Mouse (Mus musculus): Measurements from ENCODE around the gene Aplp1. TPM values are rescaled to one million over a fixed set of nuclear protein-coding genes. Genes with fewer than 3 reads are reported as not detected.

The Aplp1 gene
- total RNA-seq, 2 experiments from 2014 or later: not detected

DNA sequence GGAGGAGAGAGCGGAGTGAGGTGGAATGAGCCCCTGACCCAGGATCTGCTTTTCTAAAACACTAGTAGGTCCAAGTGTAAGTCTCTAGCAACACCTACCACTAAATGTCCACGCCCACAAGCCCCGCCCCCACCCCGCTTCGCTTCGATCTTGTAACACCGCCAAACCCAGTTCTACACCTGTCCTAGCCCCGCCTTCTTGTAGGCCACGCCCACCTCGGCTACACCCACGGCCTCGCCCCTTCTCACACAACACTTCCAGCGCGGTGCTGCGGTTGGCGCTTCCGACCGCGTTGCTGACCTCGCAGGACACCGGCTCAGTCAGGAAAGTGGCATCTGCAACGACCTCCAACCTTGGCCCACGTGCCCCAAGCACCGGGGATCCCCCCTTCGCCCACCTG, 8.4 kb upstream of the Aplp1 start:
- 0 out of 2 replicates have a peak, but pooled peaks have one; percentile 48 for ATAC-seq (replicated peaks; ENCODE audit: low FRiP score, poor library complexity, severe bottlenecking)

DNA sequence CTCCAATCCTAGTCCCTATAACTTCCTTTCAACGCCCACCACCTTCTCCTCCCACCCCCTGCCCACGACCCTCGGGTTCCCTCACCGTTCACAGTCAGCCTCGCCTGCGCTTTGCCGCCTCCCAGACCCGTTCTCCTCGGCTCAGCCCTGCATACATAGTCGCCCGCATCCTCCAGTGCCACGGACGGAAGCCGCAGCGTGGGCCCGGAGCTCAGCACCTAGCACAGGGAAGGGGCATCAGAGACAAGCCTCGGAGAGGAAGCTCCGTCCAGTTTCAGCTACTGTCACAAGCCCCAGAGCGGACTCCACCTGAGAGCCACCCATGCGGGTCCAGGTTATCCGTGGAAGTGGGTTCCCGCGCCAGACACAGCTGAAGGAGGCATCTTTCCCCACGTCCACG, 8.0 kb upstream of the Aplp1 start:
- no peak; the same call in 1 of the 2 replicates for ATAC-seq (replicated peaks; ENCODE audit: low FRiP score, poor library complexity, severe bottlenecking)

DNA sequence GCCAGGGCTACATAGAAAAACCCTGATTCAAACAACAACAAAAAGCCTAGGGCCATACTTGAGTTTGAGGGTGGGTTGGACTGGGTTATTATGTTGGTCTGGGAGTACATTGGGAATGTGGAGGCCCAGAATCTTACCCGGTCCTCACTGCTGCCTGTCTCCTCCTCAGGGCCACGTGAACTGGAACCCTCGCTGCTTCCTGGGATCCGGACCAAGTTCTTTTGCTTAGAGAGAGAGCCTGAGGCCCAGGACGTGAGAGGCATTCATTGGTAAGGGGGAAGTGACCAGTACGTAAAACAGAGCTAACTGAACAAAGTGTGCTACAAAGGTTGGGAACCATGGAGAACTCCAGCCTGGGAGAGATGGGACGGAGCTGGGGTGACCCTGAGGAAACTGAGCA, 4.9 kb upstream of the Aplp1 start:
- no peak for ATAC-seq (replicated peaks; ENCODE audit: low FRiP score, poor library complexity, severe bottlenecking)

GRCm38 (mm10) chr7:30444154-30444970, 973 bp downstream of the Aplp1 start:
- no peak for ATAC-seq (replicated peaks; ENCODE audit: low FRiP score, poor library complexity, severe bottlenecking)

DNA sequence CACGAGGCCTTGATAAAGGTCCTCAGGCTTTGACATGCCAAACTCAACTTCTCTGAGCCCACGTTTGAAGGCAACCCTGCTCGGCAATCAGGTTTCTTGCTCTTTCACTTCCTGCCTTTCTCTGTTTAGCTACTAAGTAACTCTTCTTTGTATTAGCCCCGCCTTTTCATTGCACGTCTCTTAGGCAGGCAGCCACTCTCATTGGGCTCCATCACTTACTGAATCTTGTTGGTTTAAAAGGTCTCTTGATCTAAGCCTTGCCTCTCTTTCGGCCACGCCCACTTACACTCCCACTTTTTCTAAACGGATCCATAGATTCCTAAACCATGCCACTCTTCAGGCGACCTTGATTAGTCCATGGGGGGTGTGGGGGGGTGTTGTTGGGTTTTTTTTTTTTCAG, 1.6 kb downstream of the Aplp1 start:
- ATAC-seq (replicated peaks; ENCODE audit: low FRiP score, poor library complexity, severe bottlenecking): no peak

GRCm38 (mm10) chr7:30440697-30441096, 4.6 kb downstream of the Aplp1 start:
- ATAC-seq (replicated peaks; ENCODE audit: low FRiP score, poor library complexity, severe bottlenecking): peak; percentile 51; the same call in 1 of the 2 replicates

- ATAC-seq (replicated peaks; ENCODE audit: low FRiP score, poor library complexity, severe bottlenecking): no peak
These were observed 5.6 kb downstream of the Aplp1 start for GRCm38 (mm10) chr7:30439734-30440133.

GRCm38 (mm10) chr7:30436879-30437278, 8.5 kb downstream of the Aplp1 start:
- no peak for ATAC-seq (replicated peaks; ENCODE audit: low FRiP score, poor library complexity, severe bottlenecking)

DNA sequence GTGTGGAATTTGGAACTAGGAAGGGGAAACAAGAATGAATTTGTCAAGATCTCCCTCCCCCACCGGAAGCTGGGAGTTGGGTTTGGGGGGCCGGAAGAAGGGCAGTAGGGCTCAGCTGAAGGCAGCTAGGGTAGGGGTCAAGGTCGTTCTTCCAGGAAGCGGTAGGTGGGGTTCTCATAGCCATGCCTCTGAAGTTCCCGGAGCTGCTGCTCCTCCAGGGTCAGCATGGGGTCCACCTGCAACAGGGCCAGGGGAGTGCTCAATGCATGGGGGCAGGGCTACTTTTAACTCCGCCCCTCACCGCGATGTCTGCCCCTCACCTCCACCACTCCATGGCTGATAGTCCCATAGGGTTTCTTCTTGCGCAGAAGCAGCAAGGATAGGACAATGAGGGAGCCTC, 10.2 kb downstream of the Aplp1 start:
- no peak for ATAC-seq (replicated peaks; ENCODE audit: low FRiP score, poor library complexity, severe bottlenecking)

GRCm38 (mm10) chr7:30434701-30435100, 10.6 kb downstream of the Aplp1 start:
- no peak for ATAC-seq (replicated peaks; ENCODE audit: low FRiP score, poor library complexity, severe bottlenecking)

DNA sequence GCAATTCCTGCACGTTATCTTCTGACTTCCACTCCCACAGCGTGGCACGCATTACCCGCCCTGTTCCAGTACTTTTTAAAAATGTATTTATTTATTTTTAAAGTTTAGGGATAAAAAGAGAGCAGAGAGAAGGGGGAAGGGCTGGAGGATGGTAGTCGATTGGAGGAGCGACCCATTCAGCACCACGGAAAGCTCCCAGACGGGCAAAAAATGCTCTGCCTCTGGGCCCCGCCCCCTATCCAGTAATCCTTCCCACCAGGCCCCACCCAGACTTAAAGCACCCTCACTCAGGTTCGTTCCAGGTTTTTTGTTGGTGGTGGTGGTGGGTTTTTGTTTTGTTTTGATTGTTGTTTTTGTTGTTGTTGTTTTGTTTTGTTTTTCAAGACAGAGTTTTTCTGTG, 11.1 kb downstream of the Aplp1 start:
- ATAC-seq (replicated peaks; ENCODE audit: low FRiP score, poor library complexity, severe bottlenecking): no peak

GRCm38 (mm10) chr7:30431793-30432192, 13.5 kb downstream of the Aplp1 start:
- ATAC-seq (replicated peaks; ENCODE audit: low FRiP score, poor library complexity, severe bottlenecking): no peak

DNA sequence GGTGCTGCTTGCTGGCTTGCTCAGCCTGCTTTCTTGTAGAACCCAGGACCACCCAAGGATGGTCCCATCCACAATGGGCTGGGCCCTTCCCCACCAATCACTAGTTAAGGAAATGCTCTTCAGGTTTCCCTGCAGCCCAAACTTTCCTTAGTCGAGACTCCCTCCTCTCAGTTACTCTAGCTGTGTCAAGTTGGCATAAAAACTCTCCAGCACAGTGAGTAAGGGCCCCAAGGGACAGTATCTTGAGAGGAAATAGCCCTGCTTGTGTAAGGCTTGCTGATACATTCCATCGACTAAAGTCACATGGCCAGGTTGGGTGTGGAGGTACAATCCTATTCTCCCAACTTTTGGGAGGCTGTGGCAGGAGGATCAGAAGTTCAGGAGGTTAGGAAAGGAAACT, 15.1 kb downstream of the Aplp1 start:
- no peak for ATAC-seq (replicated peaks; ENCODE audit: low FRiP score, poor library complexity, severe bottlenecking)

DNA sequence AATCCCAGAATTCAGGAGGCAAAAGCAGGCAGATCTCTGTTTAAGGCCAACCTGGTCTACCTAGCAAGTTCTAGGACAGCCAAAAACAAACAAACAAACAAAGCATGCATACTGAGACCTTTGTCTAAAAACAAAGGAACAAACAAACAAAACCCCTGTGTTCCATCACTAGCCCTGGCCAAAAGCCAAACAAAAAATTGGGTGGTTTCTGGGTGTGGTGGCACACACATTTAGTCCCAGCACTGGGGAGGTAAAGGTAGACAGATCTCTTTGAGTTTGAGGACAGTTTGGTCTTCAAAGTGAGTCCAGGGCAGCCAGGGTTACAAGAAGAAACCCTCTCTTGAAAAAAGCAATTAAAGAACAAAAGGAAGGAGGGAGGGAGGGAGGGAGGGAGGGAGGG, 16.0 kb downstream of the Aplp1 start:
- no peak for ATAC-seq (replicated peaks; ENCODE audit: low FRiP score, poor library complexity, severe bottlenecking)

GRCm38 (mm10) chr7:30423071-30423641, 22.2 kb downstream of the Aplp1 start:
- no peak for ATAC-seq (replicated peaks; ENCODE audit: low FRiP score, poor library complexity, severe bottlenecking)

DNA sequence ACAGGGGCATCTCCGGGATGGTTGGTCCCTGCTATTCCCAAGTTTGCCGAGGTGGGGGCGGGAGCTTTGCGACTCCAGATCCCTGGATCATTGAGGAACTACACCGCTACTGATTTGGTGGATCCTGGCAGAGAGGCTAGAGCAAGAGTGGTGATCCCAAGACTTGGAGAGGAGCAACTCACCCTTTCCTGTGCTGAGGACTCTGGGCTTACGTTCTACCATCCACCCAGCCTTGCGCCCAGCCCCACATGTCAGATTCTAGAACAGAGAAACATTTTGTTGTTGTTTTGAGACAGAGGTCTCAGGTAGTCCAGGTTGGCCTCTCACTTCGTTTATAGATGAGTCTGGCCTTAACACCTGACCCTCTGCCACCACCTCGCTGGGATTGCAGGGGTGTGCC, 22.8 kb downstream of the Aplp1 start:
- no peak for ATAC-seq (replicated peaks; ENCODE audit: low FRiP score, poor library complexity, severe bottlenecking)

- ATAC-seq (replicated peaks; ENCODE audit: low FRiP score, poor library complexity, severe bottlenecking): peak; percentile 49; the same call in 1 of the 2 replicates
These were observed 23.4 kb downstream of the Aplp1 start for GRCm38 (mm10) chr7:30421890-30422435.

- peak; percentile 72 for ATAC-seq (replicated peaks; ENCODE audit: low FRiP score, poor library complexity, severe bottlenecking)
These were observed 24.0 kb downstream of the Aplp1 start, which contains the start of gene Nfkbid for GRCm38 (mm10) chr7:30421175-30421889. Gene Nfkbid, plus strand, starts transcription at chr7:30421732.

DNA sequence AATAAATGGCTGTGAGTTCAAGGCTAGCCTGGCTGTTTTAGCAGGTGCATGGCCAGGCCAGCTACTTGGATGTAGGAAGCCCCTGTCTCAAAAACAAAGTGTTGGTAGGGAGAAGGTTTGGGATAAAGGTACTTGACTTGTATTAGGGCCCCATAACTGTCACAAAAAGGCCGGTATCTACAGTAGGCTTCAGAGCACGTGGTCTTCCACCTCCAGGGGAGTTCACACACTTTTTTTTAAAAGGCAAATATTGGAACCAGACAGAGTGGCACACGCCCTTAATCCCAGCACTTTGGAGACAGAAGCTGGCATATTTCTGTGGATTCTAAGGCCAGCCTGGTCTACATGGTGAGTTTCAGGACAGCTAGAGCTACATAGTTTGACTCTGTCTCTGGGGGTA, 24.7 kb downstream of the Aplp1 start:
- ATAC-seq (replicated peaks; ENCODE audit: low FRiP score, poor library complexity, severe bottlenecking): no peak

Data from erythroid progenitor cell, adult 5-6 weeks (primary cell).